Mouse (Mus musculus): Measurements from ENCODE around the gene Pth1r. TPM values are rescaled to one million over a fixed set of nuclear protein-coding genes. Genes with fewer than 3 reads are reported as not detected.
A peak's percentile ranks its signal among the peaks of the same experiment; 100 is the strongest.

Pth1r gene
- total RNA-seq (2021): 1 to 10 TPM; 9.1 to 9.3 TPM

DNA sequence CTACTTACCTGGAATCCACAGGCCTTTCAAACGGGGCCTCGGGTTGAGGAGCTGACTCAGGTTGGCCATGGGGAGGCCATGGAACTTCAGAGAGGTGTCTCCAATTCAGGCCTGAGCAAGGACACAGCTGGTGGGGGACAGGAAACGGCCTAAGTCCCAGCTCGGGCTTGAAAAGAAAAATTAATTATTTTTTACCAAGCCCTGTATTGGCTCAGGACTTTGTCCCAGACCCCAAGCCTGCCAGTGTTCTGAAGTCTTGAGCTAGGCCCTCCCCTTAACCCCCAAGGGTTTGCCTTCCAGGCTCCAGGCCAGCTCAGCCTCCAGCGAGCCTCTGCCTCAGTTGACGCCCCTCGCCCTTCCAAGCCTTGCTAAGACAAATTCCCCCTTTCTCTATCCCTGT, at the start of gene Pth1r:
Gene Pth1r (minus strand): TSS at position 185 of the 400 bp plus-strand sequence.
- DNase-seq (ENCODE audit: extremely low spot score in 1 of 2, low spot score in 2 of 2): no peak
- intact Hi-C loops (cut with DNase I): no loop called here

DNA sequence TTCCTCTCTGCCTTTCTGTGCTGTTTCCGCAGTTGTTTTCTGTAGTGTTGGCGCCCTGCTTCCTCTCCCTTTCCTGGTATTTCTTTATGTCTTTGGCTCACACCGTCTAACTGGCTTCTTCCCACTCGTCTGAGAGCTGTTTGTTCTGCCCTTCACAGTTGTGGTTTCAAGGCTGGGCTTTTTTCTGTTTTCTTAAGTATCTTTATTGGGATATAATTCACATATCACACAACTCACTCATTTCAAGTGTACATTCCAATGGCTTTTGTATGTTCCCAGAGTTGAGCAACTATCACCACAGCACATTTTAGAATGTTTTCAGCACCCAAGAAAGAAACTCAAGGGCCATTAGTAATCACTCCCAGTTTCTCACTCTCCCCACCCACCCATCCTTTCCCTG, 43.5 kb upstream of the Pth1r start:
- no peak for DNase-seq (ENCODE audit: extremely low spot score in 1 of 2, low spot score in 2 of 2)
- intact Hi-C loops (cut with DNase I): no loop called here

GRCm38 (mm10) chr9:110788169-110788568, 41.2 kb upstream of the Pth1r start:
- intact Hi-C loops (cut with DNase I): no loop called here
- DNase-seq (ENCODE audit: extremely low spot score in 1 of 2, low spot score in 2 of 2): no peak

GRCm38 (mm10) chr9:110783611-110784010, 36.7 kb upstream of the Pth1r start:
- intact Hi-C loops (cut with DNase I): loop anchor here (5.0 kb wide), 1 partner anchor 371 kb away; no protein-coding TSS in a partner anchor
- no peak for DNase-seq (ENCODE audit: extremely low spot score in 1 of 2, low spot score in 2 of 2)

DNA sequence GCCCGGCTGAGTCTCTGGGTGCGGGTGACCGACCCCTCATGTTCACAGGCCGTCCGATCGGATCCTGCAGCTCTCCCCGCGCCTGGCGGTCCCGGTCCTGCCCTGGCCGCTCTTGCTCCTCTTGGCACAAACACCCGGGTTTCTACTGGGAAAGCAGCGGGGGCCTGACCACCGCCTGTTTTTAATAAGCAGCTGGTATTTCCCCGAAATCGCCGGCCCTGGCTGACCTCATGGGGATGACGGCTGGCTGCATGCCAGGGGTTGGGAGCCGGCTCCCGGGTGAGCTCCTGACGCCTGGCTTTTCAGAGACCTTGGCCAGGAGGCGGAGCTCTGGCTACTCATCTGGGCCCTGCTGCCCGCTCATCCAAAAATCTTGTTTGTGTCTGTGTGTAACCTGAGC, 34.8 kb upstream of the Pth1r start:
- DNase-seq (ENCODE audit: extremely low spot score in 1 of 2, low spot score in 2 of 2): peak; percentile 63 to 93
- intact Hi-C loops (cut with DNase I): loop anchor here (1.0 to 5.0 kb wide), 2 partner anchors 64 to 369 kb away; no protein-coding TSS in a partner anchor

GRCm38 (mm10) chr9:110781256-110781721, 34.3 kb upstream of the Pth1r start:
- DNase-seq (ENCODE audit: extremely low spot score in 1 of 2, low spot score in 2 of 2): peak; percentile 90 to 96
- intact Hi-C loops (cut with DNase I): loop anchor here (1.0 to 5.0 kb wide), 2 partner anchors 64 to 369 kb away; no protein-coding TSS in a partner anchor

DNA sequence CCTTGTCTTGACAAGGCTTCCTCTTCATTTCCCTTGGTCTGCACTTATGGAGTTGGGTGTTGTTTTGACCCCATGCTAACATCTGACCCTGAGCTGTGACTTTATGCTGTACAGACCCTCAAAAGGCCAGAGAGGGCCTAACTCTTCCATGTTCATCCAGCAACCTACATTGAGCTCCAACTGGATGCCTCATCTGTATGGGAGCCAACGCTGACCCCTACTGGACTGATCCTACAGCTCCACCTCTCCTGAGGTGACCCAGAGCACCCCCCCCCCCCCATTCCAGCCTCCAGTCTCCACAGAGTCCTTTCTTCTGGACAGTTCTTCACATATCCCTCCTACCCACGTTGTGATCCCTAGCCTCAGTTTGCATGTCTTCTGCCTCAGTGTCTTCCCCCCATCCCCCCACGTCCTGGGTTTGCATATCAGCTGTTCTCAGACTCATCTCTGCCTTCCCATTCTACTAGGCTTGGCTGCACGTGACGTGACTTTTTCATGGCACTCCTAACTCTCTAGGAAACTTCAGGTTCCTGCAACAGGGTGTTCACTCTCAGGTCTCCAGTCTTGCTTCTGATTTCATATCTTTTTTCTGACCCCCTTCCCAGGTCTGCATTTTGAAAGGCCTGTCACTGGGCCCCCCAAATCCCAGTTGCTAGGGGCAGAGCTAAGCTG, 32.4 kb upstream of the Pth1r start:
- intact Hi-C loops (cut with DNase I): loop anchor here (10.0 kb wide), 1 partner anchor 145 kb away; no protein-coding TSS in a partner anchor

GRCm38 (mm10) chr9:110778559-110778958, 31.6 kb upstream of the Pth1r start:
- no peak for DNase-seq (ENCODE audit: extremely low spot score in 1 of 2, low spot score in 2 of 2)
- intact Hi-C loops (cut with DNase I): loop anchor here (10.0 kb wide), 1 partner anchor 144 kb away; no protein-coding TSS in a partner anchor

More for the DNA sequence above, 32.4 kb upstream of the Pth1r start:
- no peak for DNase-seq (ENCODE audit: extremely low spot score in 1 of 2, low spot score in 2 of 2)

DNA sequence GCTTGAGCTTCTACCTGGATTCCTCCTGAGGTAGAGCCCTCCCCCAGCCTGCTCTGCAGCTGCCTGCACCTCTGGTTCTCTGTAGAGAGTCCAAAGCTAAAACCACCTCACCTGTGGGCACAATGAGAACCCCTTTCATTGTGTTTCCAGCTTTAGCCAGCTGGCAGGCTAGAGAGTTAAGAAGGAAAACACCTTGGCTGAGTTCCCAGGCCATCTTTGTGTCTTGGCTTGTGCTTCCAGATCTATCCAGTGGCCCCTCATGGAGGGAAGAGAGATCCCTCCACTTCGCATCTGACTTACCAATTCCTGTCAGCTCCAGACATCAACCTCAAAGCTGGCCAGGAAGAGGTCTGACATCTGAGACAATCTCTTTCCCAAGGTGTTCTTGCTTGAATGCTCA, 31.2 kb upstream of the Pth1r start:
- intact Hi-C loops (cut with DNase I): loop anchor here (10.0 kb wide), 1 partner anchor 143 kb away; no protein-coding TSS in a partner anchor
- no peak for DNase-seq (ENCODE audit: extremely low spot score in 1 of 2, low spot score in 2 of 2)

DNA sequence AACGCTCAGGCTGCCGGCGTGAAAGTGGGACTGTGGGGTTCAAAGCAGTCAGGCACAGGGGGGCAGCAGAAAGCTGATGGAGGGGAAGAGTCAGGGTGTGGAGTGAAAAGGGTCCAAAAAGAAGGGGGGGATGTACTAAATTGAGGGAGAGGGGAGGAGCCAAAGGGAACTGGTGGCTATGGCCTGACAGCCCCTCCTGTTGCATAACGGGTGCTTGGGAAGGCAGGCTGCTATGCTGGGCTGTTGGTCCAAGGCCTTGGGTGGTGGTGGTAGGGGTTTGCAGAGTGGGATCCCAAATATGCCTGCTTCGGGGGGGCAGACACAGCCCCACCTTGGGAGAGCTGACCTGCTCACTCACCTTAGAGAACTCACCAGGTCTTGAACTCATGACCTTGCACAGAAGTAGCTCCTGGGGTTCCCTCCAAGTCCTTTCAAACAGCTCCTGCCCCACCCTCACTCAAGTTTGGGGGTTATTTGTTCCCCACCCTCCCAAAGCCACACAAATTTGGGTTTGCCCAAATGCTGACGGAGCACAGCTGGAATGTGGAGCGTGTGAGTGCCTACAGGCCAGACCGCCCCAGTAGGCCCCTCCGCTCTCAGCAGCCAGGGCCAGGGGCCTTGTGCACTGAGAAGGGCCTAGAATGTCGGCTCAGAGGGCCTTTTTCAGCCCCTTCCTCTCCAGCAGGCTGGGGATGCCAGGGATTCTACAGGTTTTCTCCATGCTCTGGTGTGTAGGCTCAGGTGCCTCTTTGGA, 28.5 kb upstream of the Pth1r start:
- intact Hi-C loops (cut with DNase I): loop anchor here (10.0 kb wide), 1 partner anchor 141 kb away; no protein-coding TSS in a partner anchor
- DNase-seq (ENCODE audit: extremely low spot score in 1 of 2, low spot score in 2 of 2): no peak

DNA sequence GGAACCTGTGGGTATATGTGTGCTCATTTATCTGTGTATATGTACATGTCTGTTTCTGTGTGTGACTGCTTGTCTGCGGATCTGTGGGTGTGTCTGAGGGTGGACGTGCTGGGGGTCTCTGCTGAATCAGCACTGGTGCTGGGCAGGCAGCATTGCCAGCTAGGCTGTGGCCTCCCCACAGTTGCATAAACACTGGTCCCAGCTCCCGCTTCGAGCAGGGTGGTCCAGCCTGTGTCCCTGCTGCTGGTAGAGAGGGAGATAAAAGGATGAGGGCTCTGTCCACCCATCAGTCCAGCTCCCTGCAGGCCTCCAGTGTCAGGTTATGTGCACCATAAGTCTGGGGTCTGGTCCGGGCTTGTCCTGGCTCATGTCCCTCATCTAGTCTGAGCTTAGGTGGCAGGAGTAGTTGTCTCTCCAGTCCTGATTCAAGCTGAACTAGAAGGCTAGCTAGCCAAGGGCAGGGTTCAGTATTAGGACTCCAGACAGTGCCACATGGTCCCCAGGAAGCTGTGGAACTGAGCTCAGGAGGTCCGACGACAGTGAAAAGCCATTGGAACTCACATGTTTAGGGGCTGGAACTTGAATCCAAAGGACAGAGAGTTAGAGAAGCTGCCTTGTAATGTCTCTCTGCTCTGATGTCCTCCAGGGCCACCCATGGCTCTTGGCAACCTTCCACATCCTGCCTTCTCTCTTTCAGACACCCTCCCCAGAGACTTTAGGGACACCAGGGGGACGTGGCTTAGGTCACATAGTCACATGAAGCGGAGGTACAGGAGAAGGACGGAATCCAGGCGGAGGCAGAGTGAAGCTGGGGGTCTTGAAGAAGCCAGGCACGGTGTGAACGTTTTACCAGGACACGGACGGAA, 27.7 kb upstream of the Pth1r start:
- DNase-seq (ENCODE audit: extremely low spot score in 1 of 2, low spot score in 2 of 2): peak in 1 of 2 experiments; percentile 80
- intact Hi-C loops (cut with DNase I): loop anchor here (10.0 kb wide), 1 partner anchor 140 kb away; no protein-coding TSS in a partner anchor

GRCm38 (mm10) chr9:110772336-110772735, 25.4 kb upstream of the Pth1r start:
- DNase-seq (ENCODE audit: extremely low spot score in 1 of 2, low spot score in 2 of 2): no peak
- intact Hi-C loops (cut with DNase I): loop anchor here (10.0 kb wide), 1 partner anchor 138 kb away; no protein-coding TSS in a partner anchor

GRCm38 (mm10) chr9:110763405-110763804, 16.5 kb upstream of the Pth1r start:
- intact Hi-C loops (cut with DNase I): no loop called here

DNA sequence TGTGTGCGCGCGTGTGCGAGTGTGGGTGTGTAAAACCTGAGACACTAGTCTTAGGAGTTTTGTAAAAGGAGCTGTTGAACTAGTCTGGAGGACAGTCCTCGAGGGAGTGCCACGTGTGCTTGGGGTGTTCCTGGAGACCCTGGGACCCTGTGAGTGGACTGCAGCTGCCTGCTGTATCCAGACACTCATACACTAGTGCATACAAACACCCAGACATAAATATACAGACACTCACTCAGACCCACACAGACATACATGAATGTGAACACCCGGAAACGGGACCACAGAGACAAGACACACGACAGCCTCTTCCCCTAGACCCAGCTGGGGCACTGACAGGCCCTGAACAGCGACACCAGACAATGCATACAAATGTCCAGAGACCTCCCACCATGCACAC, 15.8 kb upstream of the Pth1r start:
- no peak for DNase-seq (ENCODE audit: extremely low spot score in 1 of 2, low spot score in 2 of 2)
- intact Hi-C loops (cut with DNase I): no loop called here

More at GRCm38 (mm10) chr9:110763405-110763804, 16.5 kb upstream of the Pth1r start:
- DNase-seq (ENCODE audit: extremely low spot score in 1 of 2, low spot score in 2 of 2): no peak

- intact Hi-C loops (cut with DNase I): no loop called here
- no peak for DNase-seq (ENCODE audit: extremely low spot score in 1 of 2, low spot score in 2 of 2)
Measured at GRCm38 (mm10) chr9:110760886-110761285, 13.9 kb upstream of the Pth1r start.

GRCm38 (mm10) chr9:110759265-110759664, 12.3 kb upstream of the Pth1r start:
- intact Hi-C loops (cut with DNase I): no loop called here
- DNase-seq (ENCODE audit: extremely low spot score in 1 of 2, low spot score in 2 of 2): peak in 1 of 2 experiments; percentile 66

DNA sequence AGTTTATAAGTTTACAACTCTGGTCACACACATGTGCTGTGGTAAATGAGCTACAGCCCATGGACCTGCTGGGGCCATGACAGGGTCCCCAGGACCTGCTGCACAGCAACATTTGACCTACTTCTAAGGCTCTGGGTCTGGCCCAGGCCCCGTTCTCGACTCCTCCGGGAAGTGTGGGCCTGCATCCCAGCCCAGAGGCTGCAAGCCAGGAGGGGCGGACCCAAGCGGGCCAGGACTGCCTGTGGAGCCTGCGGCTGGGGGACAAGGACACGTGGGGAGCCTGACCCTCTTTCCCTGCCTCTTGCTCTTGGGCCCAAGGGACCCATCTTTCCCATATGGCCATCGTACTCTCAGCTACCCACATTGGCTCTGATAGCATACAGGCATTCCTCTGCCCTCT, 11.7 kb upstream of the Pth1r start:
- intact Hi-C loops (cut with DNase I): no loop called here
- DNase-seq (ENCODE audit: extremely low spot score in 1 of 2, low spot score in 2 of 2): peak in 1 of 2 experiments; percentile 83

- no peak for DNase-seq (ENCODE audit: extremely low spot score in 1 of 2, low spot score in 2 of 2)
- intact Hi-C loops (cut with DNase I): no loop called here
Measured at GRCm38 (mm10) chr9:110757816-110758215, 10.9 kb upstream of the Pth1r start.

DNA sequence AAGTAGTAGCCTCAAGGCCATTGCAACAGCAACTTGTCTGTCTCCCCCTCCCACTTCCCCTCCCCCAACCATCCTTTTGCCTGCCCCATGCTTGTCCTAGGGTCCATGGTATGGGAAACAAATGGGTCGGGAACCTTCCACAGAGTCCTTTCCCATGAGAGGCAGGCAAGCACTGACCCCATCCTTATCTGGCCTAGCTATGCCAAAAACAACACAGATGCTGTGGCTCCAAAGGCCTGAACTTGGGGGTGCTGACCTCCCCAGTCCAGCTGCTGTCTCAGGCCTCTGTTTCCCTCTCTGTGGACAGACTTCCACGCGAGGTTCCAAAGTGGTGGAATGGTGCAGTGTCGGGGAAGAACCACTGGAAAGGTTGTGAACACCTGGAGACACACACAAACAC, 6.8 kb upstream of the Pth1r start:
- intact Hi-C loops (cut with DNase I): no loop called here
- no peak for DNase-seq (ENCODE audit: extremely low spot score in 1 of 2, low spot score in 2 of 2)

Measured in left cerebral cortex, postnatal 10 days (tissue).